Mouse (Mus musculus) mature B cell (primary cell): ENCODE measurements around the gene Plcd4.

Experiments
- in situ Hi-C: fragments of 300-500 bp; cut with MboI; formaldehyde crosslinking; loops from 2 replicates; pipeline ENCODE4 v1.14.3; 2019

Plcd4 gene

DNA sequence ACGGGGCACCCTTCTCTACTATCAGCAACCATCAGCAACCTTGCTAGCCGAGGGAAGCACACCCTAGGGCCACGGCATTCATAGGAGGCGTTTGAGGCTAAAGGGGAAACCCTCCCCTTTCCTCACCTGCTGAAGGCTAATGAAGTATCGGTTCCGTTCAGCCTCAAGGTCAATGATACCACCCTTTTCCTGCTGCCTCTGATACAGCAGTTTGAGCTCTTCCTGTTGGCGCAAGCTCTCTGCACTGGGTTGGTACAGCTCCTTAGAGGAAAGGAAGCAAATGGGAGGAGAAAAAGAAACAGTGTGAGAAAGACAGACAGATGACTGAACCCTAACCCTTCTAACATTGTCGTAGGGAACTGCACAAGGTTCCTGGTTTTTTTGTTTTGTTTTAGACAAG, 51.7 kb downstream of the Plcd4 start:
- in situ Hi-C loops, result loop anchor here (25.0 kb wide), 1 partner anchor 718 kb away; the partner anchor contains the start of gene Dnpep

DNA sequence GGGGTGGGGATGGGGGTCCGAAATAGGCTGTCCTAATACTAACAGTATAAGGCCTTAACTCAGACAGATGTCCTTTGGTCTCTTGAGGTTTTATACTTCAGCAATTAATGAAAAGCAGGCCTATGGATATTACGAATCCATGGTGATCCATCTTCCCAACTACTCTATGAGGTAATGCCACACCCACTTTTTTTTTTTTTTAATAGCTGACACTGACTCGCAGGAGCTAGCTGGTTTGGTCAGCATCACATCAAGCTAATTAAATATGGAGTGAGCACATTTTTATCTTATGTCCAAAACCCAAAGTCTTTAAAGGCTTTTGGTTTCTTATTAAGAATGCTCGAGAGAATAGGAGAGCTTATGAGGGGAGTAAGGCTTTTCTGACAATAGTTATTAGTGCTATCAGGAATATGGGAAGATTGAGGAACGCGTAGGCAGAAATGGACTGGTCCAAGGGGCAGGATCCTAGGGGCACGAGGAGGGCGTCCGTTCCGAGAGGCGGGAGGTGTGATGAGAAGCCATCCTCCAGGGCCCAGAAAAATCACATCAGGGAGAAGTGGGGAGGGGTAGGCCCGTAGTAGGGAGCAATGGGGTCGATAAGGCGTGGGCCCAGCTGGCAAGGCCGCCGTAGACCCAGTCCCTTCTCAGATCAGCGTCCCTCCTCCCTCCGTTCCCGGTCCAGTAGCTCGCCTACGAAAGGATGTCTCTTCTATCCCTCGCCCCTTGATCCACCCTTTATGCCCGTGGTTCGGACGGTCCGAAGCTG, 58.0 kb downstream of the Plcd4 start:
- in situ Hi-C loops, result no loop called here

DNA sequence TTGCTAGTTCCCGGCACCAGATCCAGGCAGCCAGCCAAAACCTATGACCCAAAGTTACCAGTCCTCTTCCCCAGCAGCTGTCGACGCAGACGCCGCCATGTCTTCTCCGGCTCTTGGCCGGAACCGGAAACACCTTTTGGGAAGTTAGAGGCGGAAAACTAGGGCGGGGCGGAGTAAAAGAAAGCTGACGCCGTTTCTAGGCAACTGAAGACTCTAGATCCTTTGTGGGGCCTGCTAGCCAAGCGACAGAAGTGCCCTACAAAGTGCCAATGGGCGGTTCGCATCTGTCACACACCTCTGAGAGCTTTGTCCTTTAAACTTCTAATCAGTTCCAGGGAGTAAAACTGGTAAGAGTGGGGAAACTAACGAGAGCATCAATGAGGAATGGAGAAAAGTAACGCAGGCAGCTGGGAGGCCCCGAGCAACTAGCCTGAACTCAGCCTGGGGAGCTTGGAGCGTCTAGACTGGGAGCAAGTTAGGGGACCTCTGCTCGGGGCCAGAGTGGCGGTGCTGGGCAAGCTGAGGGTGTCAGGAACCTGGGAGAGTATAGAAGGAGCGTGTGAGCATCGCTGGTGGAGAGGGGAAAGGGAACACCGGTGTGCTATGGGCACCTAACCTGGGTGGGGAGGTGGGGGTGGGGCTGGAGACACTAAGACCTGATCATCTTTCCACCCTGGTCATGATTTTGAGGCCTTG, 58.7 kb downstream of the Plcd4 start, which contains the start of the genes Rnf25 and Stk36:
Gene Rnf25 (minus strand): TSS at position 131 of the 696 bp plus-strand sequence.
Gene Stk36 (plus strand): TSS at position 179 of the 696 bp plus-strand sequence.
- in situ Hi-C loops, result no loop called here
